Mouse (Mus musculus) G1E (cell line): ENCODE data around the gene Ube3b. TPM values are rescaled to one million over a fixed set of nuclear protein-coding genes. Genes with fewer than 3 reads are reported as not detected.
A peak's percentile ranks its signal among the peaks of the same experiment; 100 is the strongest.

ENCODE experiments used
- ATAC-seq: 2 replicates; pipeline ENCODE4 v1.8.0; 2016; ENCODE audit warnings: mild to moderate bottlenecking; ENCODE audit not compliant: insufficient number of reproducible peaks, poor library complexity, low FRiP score, severe bottlenecking; ENCODE audit errors: extremely low read depth
- DNase-seq: peaks from one replicate; pipeline ENCODE4 v3.0.0; 2012; ENCODE audit warnings: low spot score
- H3K27me3 ChIP-seq: 2 replicates; pipeline ENCODE4 v1.6.1; 2012; ENCODE audit warnings: mild to moderate bottlenecking, low read length, inconsistent platforms; ENCODE audit not compliant: insufficient read depth
- H3K36me3 ChIP-seq: replicated peaks from 2 replicates; pipeline ENCODE3; 2012; ENCODE audit warnings: mild to moderate bottlenecking, inconsistent platforms
- H3K4me1 ChIP-seq: 2 replicates; pipeline ENCODE4 v1.6.1; 2012; ENCODE audit warnings: low read depth, low read length, inconsistent platforms, mixed read lengths; ENCODE audit not compliant: insufficient read depth
- H3K4me3 ChIP-seq: 2 replicates; pipeline ENCODE4 v1.5.1; 2012; ENCODE audit warnings: low read depth, mild to moderate bottlenecking, inconsistent platforms, low read length, moderate library complexity, mixed read lengths
- H3K9me3 ChIP-seq: replicated peaks from 2 replicates; pipeline ENCODE4 v1.6.1; 2012; ENCODE audit warnings: inconsistent platforms
- CTCF ChIP-seq: IDR thresholded peaks from 2 replicates; pipeline ENCODE4 v1.5.1; 2012; ENCODE audit warnings: low read depth, low read length, inconsistent platforms, mixed read lengths
- GATA1 ChIP-seq: IDR thresholded peaks from 2 replicates; pipeline ENCODE4 v1.6.1; 2012; ENCODE audit warnings: borderline replicate concordance, low read length, inconsistent platforms, mixed read lengths
- GATA2 ChIP-seq: IDR thresholded peaks from 2 replicates; pipeline ENCODE4 v1.6.1; 2012; ENCODE audit warnings: low read depth, low read length, inconsistent platforms, borderline replicate concordance
- POLR2AphosphoS5 ChIP-seq: IDR thresholded peaks from 2 replicates; pipeline ENCODE4 v1.6.1; 2012; ENCODE audit warnings: low read depth, low read length, inconsistent platforms; ENCODE audit not compliant: insufficient replicate concordance
- TAL1 ChIP-seq: conservative IDR thresholded peaks from 2 replicates; pipeline ENCODE4 v1.6.1; 2012; ENCODE audit warnings: low read depth, low read length, inconsistent platforms, mixed read lengths
- polyA plus RNA-seq: library from polyadenylated mRNA; stranded (reverse); fragments of >175 nt; gene quantifications from 2 replicates; pipeline ENCODE4 v1.2.3, GENCODE M21; 2012
- total RNA-seq, 2 experiments: library from RNA; stranded (forward) in 1 of 2; stranded (reverse) in 1 of 2; fragments of 200-1000 nt in 1 of 2; fragments of >200 nt in 1 of 2; fragmentation: Nextera tagmentation in 1 of 2; gene quantifications; 2 replicates each; pipeline ENCODE4 v1.2.3; 2014 to 2017

Ube3b gene
- total and polyA plus RNA-seq, 3 experiments = 20.9 to 65.0 (median 51.3) TPM

- no peaks in the 10 kb centered on the region for H3K9me3 ChIP-seq
- ATAC-seq (no peak), DNase-seq (no peak)
- peaks cover 61% of the 10 kb centered on the region for H3K4me1 ChIP-seq
- no peak for TF ChIP-seq TAL1
- TF ChIP-seq GATA1 = no peak
- TF ChIP-seq GATA2 = no peak
- TF ChIP-seq POLR2AphosphoS5 = no peak
- TF ChIP-seq CTCF = no peak
- no peaks in the 10 kb centered on the region for H3K27me3 ChIP-seq
- H3K36me3 ChIP-seq = peaks cover 95% of the 10 kb centered on the region
- H3K4me3 ChIP-seq = no peak overlapping the region
These were observed 12.3 kb upstream of the Ube3b start for GRCm38 (mm10) chr5:114368121-114368520.

- TF ChIP-seq GATA2 (no peak), GATA1 (no peak), CTCF (no peak), TAL1 (no peak), POLR2AphosphoS5 (no peak)
These were observed 11.5 kb upstream of the Ube3b start for GRCm38 (mm10) chr5:114368803-114369496.

GRCm38 (mm10) chr5:114369921-114370320 lies 10.5 kb upstream of the Ube3b start:
- DNase-seq (no peak), ATAC-seq (no peak)
- Histone ChIP-seq H3K4me3 (no peak overlapping the region; the same call in 1 of the 2 replicates), H3K27me3 (no peaks in the 10 kb centered on the region), H3K9me3 (no peaks in the 10 kb centered on the region), H3K36me3 (peaks cover 95% of the 10 kb centered on the region), H3K4me1 (peaks cover 75% of the 10 kb centered on the region)
- TF ChIP-seq TAL1 (no peak), CTCF (no peak), GATA2 (no peak), POLR2AphosphoS5 (no peak), GATA1 (no peak)

More at GRCm38 (mm10) chr5:114368803-114369496, 11.5 kb upstream of the Ube3b start:
- no peak overlapping the region for H3K4me3 ChIP-seq
- no peaks in the 10 kb centered on the region for H3K27me3 ChIP-seq
- peaks cover 95% of the 10 kb centered on the region for H3K36me3 ChIP-seq
- no peak for ATAC-seq
- no peak for DNase-seq
- H3K4me1 ChIP-seq = peaks cover 70% of the 10 kb centered on the region
- H3K9me3 ChIP-seq = no peaks in the 10 kb centered on the region

- Histone ChIP-seq H3K9me3 (no peaks in the 10 kb centered on the region), H3K4me3 (peak overlapping the region; percentile 65; the same call in 1 of the 2 replicates), H3K4me1 (peaks cover 78% of the 10 kb centered on the region), H3K36me3 (peaks cover 95% of the 10 kb centered on the region), H3K27me3 (no peaks in the 10 kb centered on the region)
- ATAC-seq = no peak
- TF ChIP-seq GATA1 (no peak), TAL1 (no peak), CTCF (no peak), POLR2AphosphoS5 (no peak), GATA2 (no peak)
- no peak for DNase-seq
These were observed 10.0 kb upstream of the Ube3b start for GRCm38 (mm10) chr5:114370371-114370776.

GRCm38 (mm10) chr5:114371331-114371730 lies 9.1 kb upstream of the Ube3b start:
- H3K4me3 ChIP-seq = peak overlapping the region; percentile 65; the same call in 1 of the 2 replicates
- H3K36me3 ChIP-seq = peaks cover 95% of the 10 kb centered on the region
- TF ChIP-seq TAL1 = peak; percentile 84
- TF ChIP-seq POLR2AphosphoS5 = no peak
- H3K4me1 ChIP-seq = peaks cover 83% of the 10 kb centered on the region
- H3K9me3 ChIP-seq = no peaks in the 10 kb centered on the region
- ATAC-seq (peak; percentile 80), DNase-seq (peak; percentile 73)
- H3K27me3 ChIP-seq = no peaks in the 10 kb centered on the region

- DNase-seq (no peak), ATAC-seq (no peak; the same call in 1 of the 2 replicates)
- peak overlapping the region; percentile 64; the same call in 1 of the 2 replicates for H3K4me3 ChIP-seq
- H3K36me3 ChIP-seq = peaks cover 93% of the 10 kb centered on the region
- H3K4me1 ChIP-seq = peaks cover 86% of the 10 kb centered on the region
- H3K9me3 ChIP-seq = no peaks in the 10 kb centered on the region
- H3K27me3 ChIP-seq = no peaks in the 10 kb centered on the region
- TF ChIP-seq TAL1 (no peak), GATA1 (no peak), GATA2 (no peak), CTCF (no peak), POLR2AphosphoS5 (no peak)
These were observed 8.5 kb upstream of the Ube3b start for GRCm38 (mm10) chr5:114371731-114372473.
